Mouse (Mus musculus) layer of hippocampus, adult 6 months (tissue): ENCODE results near the gene Gm43064. TPM values are rescaled to one million over a fixed set of nuclear protein-coding genes. Genes with fewer than 3 reads are reported as not detected.

ENCODE experiments used
- long read RNA-seq, 2 experiments: library from polyadenylated mRNA; unstranded; transcript quantifications; one replicate each; pipeline ENCODE4 v2.0.0; 2019 to 2020
- polyA plus RNA-seq: library from polyadenylated mRNA; unstranded; fragments of <200 nt; fragmentation: Nextera tagmentation; gene quantifications from 2 replicates; pipeline ENCODE4 v1.2.3, GENCODE M21; 2021

Gm43064 gene
- 0.08 TPM in 1 of 2 replicates, not detected in the other for polyA plus RNA-seq
- long read RNA-seq, experiment 1, partial matches to known transcripts: 0 of 1 reads
- long read RNA-seq, experiment 1, other reads (novel, unspliced or antisense): 1 of 1 reads
- long read RNA-seq, experiment 2: 0 reads

GRCm38 (mm10) chr3:103808891-103809798 is at the start of gene Gm43064, which contains the start of the genes Dclre1b and Ap4b1:
Gene Gm43064 (plus strand): TSS chr3:103809573.
Gene Dclre1b (minus strand): TSS chr3:103809444.
Gene Ap4b1 (plus strand): TSS chr3:103809520.

GRCm38 (mm10) chr3:103791230-103792110 is 17.9 kb upstream of the Gm43064 start, which contains the start of gene Hipk1:
Gene Hipk1 (minus strand): TSS chr3:103791563.

GRCm38 (mm10) chr3:103832426-103832825 is 23.1 kb downstream of the Gm43064 start, which contains the start of gene Bcl2l15:
Gene Bcl2l15 (plus strand): TSS chr3:103832601.

GRCm38 (mm10) chr3:103858881-103859801 is 49.8 kb downstream of the Gm43064 start, which contains the start of gene Ptpn22:
Gene Ptpn22 (plus strand): TSS chr3:103859795.

Other genes starting within 250 kb of the Gm43064 start
- gene Syt6, start 234.3 kb upstream of the Gm43064 start, polyA plus RNA-seq: 2.2 and 2.7 TPM in 2 replicates
- gene Atg4a-ps, start 163.5 kb upstream of the Gm43064 start, polyA plus RNA-seq: 0.13 TPM in 1 of 2 replicates, not detected in the other
- 11.0 and 11.8 TPM in 2 replicates for gene Olfml3, start 71.6 kb upstream of the Gm43064 start, polyA plus RNA-seq
- gene Gm10964, start 70.2 kb upstream of the Gm43064 start, polyA plus RNA-seq: not detected in 2 replicates
- 12.0 and 15.8 TPM in 2 replicates for gene Hipk1, start 18.0 kb upstream of the Gm43064 start, polyA plus RNA-seq
- 3.6 and 5.9 TPM in 2 replicates for gene Dclre1b, start 129 bp upstream of the Gm43064 start, polyA plus RNA-seq
- gene Ap4b1, start 53 bp upstream of the Gm43064 start, polyA plus RNA-seq: 11.1 and 12.2 TPM in 2 replicates
- gene Bcl2l15, start 23.0 kb downstream of the Gm43064 start, polyA plus RNA-seq: 0.29 and 0.48 TPM in 2 replicates
- gene Ptpn22, start 50.2 kb downstream of the Gm43064 start, polyA plus RNA-seq: 0.29 and 0.59 TPM in 2 replicates
- gene Rsbn1, start 104.5 kb downstream of the Gm43064 start, polyA plus RNA-seq: 6.0 TPM in 2 replicates
- gene Phtf1, start 158.5 kb downstream of the Gm43064 start, polyA plus RNA-seq: 4.8 and 5.4 TPM in 2 replicates